Mouse (Mus musculus) layer of hippocampus, adult 18-20 months (tissue): Measurements from ENCODE around the gene Olfr263. TPM values are rescaled to one million over a fixed set of nuclear protein-coding genes. Genes with fewer than 3 reads are reported as not detected.
"Not testable (repeated sequence)": the region's sequence is repeated elsewhere in the genome, so short reads cannot be mapped to it uniquely, and the experiment has no call there.

Source experiments
- DNase-seq, 2 experiments: peaks; one replicate each; pipeline ENCODE4 v3.0.0; 2022; ENCODE audit warnings: low spot score in 2 of 2
- long read RNA-seq: library from polyadenylated mRNA; stranded (forward); transcript quantifications from one replicate; pipeline ENCODE4 v2.0.0, GENCODE M21; 2021
- total RNA-seq, 2 experiments: library from RNA; stranded (reverse); gene quantifications; 2 replicates each; pipeline ENCODE4 v1.2.3; 2021

Gene Olfr263
- total RNA-seq, result not detected
- long read RNA-seq, result 0 reads

- DNase-seq, result not testable (repeated sequence)
Observed at GRCm38 (mm10) chr13:21129339-21129738, at the start of gene Olfr263. TSS of gene Olfr263 (plus strand) at chr13:21129639.

- no peak for DNase-seq
Observed at GRCm38 (mm10) chr13:21082686-21083085, 46.8 kb upstream of the Olfr263 start.

DNA sequence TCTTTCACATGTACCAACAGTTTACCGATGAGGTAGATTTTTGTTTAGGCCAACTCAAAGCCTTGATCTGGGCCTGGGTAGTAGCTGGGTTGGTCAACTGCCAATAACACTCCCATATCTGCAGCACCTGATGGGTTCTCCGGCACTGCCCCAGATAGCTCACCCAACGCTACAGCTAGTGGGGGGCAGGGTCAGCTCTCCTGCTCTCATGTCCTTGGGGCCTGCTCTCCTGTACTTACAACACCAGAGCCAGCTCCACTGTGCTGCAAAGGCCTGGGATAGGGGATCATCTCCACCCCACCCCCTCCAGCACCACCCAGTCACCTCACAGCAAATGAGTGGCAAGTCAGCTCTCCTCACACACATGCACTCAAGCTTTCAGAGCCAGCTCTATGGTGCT, 19.7 kb upstream of the Olfr263 start:
- no peak for DNase-seq

- no peak for DNase-seq
Observed at GRCm38 (mm10) chr13:21110441-21110840, 19.0 kb upstream of the Olfr263 start.

DNA sequence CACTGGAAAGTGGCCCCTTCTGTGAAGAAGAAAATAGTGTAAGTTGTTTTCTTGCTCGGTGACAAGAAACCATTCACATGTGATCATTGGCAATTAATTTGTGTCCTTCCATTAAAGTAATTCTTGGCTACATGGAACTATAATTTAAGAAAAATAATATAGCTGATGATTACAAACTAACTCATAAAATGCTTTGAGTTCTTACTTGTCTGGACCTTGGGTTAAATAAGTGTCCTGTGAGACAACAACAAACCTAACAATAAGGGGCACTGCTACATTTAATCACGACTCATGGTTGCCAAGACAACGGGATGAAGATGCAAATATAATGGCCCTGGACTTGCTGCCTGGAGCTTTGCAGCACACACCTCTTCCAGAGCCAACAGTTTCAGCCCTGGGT, 18.3 kb upstream of the Olfr263 start, which contains the start of gene Olfr1369-ps1:
Gene Olfr1369-ps1 (plus strand): TSS at position 301 of the 400 bp plus-strand sequence.
- DNase-seq, result not testable (repeated sequence)

DNA sequence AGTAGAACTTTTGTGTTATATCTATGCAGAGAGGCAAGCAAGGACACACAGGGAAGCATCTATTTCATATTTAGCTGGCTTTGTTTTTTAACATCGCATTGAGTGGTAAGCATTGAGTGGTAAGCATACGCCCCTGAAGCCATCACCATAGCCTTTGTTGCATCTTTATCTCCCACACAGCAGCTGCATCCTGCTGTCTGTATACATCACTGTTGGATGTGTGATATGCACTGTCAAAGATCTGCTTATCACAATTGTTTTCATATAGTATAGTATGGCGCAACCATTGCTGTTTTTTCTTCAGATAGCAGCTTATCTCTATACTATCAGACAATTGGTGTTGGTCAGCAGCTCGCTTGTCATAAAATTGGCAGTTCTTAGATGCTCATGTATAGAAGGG, 15.3 kb upstream of the Olfr263 start:
- DNase-seq, result no peak

DNA sequence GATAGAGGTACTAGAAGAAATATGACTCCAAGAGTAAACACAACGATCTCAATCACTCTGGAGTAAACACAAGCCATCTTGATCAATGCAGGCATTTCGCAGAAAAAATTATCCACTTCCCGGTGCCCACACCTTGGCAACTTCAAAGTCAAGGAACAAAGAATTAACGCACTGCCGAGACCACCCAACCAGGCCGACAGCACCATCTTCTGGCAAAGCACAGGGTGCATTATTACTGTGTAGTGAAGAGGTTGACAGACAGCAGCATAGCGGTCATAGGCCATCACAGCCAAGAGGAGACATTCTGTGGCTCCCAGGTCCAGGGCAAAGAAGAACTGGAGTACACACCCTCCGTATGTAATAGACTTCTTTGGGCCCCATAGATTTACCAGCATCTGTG, 13.0 kb downstream of the Olfr263 start:
- no peak for DNase-seq

- no peak for DNase-seq
Observed at GRCm38 (mm10) chr13:21145767-21146166, 16.3 kb downstream of the Olfr263 start, which contains the start of gene Olfr1368. TSS of gene Olfr1368 (minus strand) at chr13:21145867.

GRCm38 (mm10) chr13:21155888-21156287, 26.4 kb downstream of the Olfr263 start:
- DNase-seq, result no peak

GRCm38 (mm10) chr13:21158071-21158470, 28.6 kb downstream of the Olfr263 start:
- DNase-seq, result no peak

DNA sequence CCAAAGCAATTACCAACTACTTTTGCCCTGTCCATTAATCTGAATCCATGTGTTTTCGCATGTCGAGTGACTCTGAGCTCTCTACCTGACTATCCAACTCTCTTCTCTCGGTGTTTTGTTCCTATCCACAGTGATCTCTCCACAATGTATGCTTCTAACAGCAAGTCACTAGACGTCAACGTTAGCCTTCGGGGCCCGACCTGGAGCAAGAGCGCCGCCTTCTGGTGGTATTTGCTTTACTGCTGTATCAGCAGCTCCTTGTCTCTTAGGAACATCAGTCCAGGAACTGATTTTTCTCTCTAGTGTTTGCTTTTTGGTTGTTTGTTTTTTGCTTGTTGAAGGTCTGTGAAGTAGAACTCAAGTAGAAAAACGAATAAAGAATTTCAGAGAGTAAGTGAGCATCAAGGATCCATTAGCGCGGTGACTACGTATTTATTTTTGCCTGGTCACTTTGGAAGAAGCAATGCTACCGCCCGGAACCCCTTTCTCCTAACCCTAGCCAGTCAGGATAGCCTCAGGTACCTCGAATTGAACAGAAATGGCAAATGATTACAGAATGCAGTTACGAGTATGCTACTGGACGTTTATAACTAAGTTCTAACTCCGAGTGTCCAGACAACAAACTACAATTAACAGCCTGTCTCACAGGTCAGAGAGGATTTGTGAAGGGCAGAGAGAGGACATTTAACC, 29.5 kb downstream of the Olfr263 start:
- DNase-seq, result peak; percentile 68 to 92

GRCm38 (mm10) chr13:21159475-21159819, 30.0 kb downstream of the Olfr263 start:
- DNase-seq, result peak in 1 of 2 experiments; percentile 27

DNA sequence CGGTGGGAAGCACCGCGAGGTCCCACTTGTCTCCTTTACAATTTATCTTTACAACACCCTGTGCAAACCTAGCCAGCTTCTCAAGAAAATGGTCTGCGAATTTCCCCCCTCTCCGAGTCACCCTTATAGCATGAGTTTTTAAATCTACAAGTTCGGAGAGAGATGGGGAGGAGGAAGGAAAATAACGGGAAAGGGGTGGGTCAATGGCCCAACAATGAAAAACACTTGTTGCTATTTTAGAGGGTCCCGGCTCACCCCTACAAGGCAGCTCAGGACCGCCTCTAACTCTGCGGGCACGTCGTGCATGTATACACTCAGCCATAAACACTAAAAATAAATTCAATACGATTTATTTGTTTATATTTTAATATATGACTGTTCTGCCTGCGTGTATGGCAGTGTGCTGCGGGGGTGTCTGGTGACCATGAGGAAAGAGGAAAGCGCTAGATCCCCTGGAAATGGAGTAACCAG, 30.6 kb downstream of the Olfr263 start:
- DNase-seq, result peak in 1 of 2 experiments; percentile 13

DNA sequence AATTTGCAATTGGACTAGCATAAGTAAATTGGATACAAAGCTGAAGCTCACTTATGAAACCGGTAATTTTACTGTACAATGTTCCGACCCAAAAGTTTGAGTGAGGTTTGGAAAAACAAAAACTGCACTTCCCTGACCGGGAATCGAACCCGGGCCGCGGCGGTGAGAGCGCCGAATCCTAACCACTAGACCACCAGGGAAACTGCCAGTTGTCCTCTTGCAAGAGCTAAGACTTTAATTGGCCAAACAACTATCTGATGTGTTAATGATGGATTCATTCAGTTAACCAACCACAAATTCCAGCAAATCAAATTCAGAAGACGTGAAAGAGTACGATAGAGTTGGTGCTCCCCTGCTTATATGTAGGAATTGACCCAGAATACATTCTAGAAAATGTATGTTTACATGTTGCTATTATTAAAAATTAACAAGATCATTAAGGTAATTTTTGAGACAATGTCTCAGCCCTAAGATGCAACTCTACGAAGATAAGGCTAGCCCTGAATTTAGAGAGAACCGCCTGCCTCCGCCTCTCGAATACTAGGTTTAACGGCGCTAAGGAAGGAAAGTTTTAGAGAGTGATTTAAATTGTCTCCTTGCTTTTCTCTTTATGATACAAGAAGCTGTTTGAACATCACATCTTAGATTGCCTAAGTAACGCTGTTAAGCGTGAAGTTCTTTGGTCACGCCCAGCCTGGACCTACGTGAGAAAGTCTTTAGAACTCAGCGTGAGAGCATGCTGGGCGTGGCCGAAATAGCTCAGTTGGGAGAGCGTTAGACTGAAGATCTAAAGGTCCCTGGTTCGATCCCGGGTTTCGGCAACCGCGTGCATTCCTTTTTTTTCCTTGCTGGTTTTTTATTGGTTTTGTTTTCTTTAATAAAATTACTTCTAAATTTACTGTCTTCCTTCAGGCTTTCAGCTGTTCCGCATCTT, 31.5 kb downstream of the Olfr263 start:
- DNase-seq, result peak; percentile 89 to 96

- DNase-seq, result no peak
Observed at GRCm38 (mm10) chr13:21161591-21161990, 32.2 kb downstream of the Olfr263 start.

DNA sequence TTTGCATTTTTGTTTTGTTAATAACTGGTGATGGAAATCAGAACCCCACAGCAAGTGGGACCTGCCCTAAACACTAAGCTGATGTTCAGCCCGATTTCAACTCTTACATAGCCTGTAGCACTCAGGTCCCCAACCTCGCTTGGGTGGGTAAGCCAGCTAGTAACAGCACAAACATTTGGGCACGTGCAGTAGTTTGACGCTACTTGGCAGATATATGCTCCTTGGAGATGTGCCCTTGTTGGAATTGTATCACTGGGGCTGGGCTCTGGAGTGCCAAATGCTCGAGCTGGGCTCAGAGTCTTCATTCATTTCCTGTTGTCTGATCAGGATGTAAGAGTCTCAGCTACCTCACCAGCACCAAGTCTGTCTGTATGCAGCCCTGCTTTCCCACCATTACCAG, 33.2 kb downstream of the Olfr263 start:
- DNase-seq, result no peak

GRCm38 (mm10) chr13:21166936-21167909, 37.8 kb downstream of the Olfr263 start:
- DNase-seq, result peak; percentile 63 to 94

DNA sequence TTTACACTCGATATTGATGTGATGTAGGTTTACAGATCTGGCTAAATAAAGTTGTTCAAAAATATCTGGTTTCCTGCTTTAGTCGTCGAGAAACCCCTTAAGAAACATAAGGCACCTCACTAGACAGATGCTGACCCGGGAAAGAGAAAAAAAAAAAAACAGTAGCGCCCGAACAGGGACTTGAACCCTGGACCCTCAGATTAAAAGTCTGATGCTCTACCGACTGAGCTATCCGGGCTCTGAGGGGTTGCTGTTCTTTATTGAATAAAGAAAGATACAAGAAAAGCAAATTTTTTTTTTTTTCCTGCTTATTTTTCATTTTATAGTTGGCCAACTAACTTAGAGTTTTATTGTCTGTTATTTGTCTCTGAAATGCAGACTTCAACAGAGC, 38.5 kb downstream of the Olfr263 start:
- DNase-seq, result peak in 1 of 2 experiments; percentile 55

DNA sequence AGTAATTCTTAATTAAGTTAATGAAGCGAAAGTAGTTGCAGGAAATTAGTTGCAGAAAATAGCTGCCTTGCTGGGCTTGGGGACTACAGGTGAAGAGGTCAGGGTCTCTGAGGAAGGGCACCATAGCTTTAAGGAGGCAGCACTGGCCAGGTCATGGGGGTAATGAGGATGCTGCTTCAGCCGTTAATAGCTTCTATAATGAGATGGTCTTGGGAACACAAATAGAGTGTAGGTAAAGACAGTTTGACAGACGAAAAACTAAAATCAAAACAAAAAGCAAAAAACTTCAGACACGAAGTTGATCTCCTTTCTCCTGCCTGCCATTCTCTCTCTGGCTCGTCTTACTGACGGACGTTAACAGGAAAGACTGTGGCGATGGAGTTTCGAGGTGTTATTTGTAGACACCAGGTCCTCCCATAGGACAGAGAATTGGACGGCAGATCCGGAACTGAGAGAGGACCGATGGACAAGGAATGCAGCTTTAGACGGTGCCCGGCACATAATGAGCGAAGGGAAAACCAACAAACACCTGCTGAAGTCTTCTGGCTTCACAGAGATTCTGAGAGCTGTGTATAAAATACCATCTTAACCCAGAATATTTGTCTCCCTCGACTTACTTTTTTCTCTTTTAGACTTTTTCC, 39.1 kb downstream of the Olfr263 start:
- peak; percentile 19 to 45 for DNase-seq

GRCm38 (mm10) chr13:21169121-21169656, 39.8 kb downstream of the Olfr263 start:
- peak in 1 of 2 experiments; percentile 22 for DNase-seq
